Mouse (Mus musculus) G1E (cell line): ENCODE data around the gene Cacna1a. TPM values are rescaled to one million over a fixed set of nuclear protein-coding genes. Genes with fewer than 3 reads are reported as not detected.

ENCODE experiments used
- ATAC-seq: 2 replicates; pipeline ENCODE4 v1.8.0; 2016; ENCODE audit warnings: mild to moderate bottlenecking; ENCODE audit not compliant: insufficient number of reproducible peaks, poor library complexity, low FRiP score, severe bottlenecking; ENCODE audit errors: extremely low read depth
- DNase-seq: peaks from one replicate; pipeline ENCODE4 v3.0.0; 2012; ENCODE audit warnings: low spot score
- H3K27me3 ChIP-seq: 2 replicates; pipeline ENCODE4 v1.6.1; 2012; ENCODE audit warnings: mild to moderate bottlenecking, low read length, inconsistent platforms; ENCODE audit not compliant: insufficient read depth
- H3K36me3 ChIP-seq: replicated peaks from 2 replicates; pipeline ENCODE3; 2012; ENCODE audit warnings: mild to moderate bottlenecking, inconsistent platforms
- H3K4me1 ChIP-seq: 2 replicates; pipeline ENCODE4 v1.6.1; 2012; ENCODE audit warnings: low read depth, low read length, inconsistent platforms, mixed read lengths; ENCODE audit not compliant: insufficient read depth
- H3K4me3 ChIP-seq: 2 replicates; pipeline ENCODE4 v1.5.1; 2012; ENCODE audit warnings: low read depth, mild to moderate bottlenecking, inconsistent platforms, low read length, moderate library complexity, mixed read lengths
- H3K9me3 ChIP-seq: replicated peaks from 2 replicates; pipeline ENCODE4 v1.6.1; 2012; ENCODE audit warnings: inconsistent platforms
- CTCF ChIP-seq: IDR thresholded peaks from 2 replicates; pipeline ENCODE4 v1.5.1; 2012; ENCODE audit warnings: low read depth, low read length, inconsistent platforms, mixed read lengths
- GATA1 ChIP-seq: IDR thresholded peaks from 2 replicates; pipeline ENCODE4 v1.6.1; 2012; ENCODE audit warnings: borderline replicate concordance, low read length, inconsistent platforms, mixed read lengths
- GATA2 ChIP-seq: IDR thresholded peaks from 2 replicates; pipeline ENCODE4 v1.6.1; 2012; ENCODE audit warnings: low read depth, low read length, inconsistent platforms, borderline replicate concordance
- POLR2AphosphoS5 ChIP-seq: IDR thresholded peaks from 2 replicates; pipeline ENCODE4 v1.6.1; 2012; ENCODE audit warnings: low read depth, low read length, inconsistent platforms; ENCODE audit not compliant: insufficient replicate concordance
- TAL1 ChIP-seq: conservative IDR thresholded peaks from 2 replicates; pipeline ENCODE4 v1.6.1; 2012; ENCODE audit warnings: low read depth, low read length, inconsistent platforms, mixed read lengths
- polyA plus RNA-seq: library from polyadenylated mRNA; stranded (reverse); fragments of >175 nt; gene quantifications from 2 replicates; pipeline ENCODE4 v1.2.3, GENCODE M21; 2012
- total RNA-seq, 2 experiments: library from RNA; stranded (forward) in 1 of 2; stranded (reverse) in 1 of 2; fragments of 200-1000 nt in 1 of 2; fragments of >200 nt in 1 of 2; fragmentation: Nextera tagmentation in 1 of 2; gene quantifications; 2 replicates each; pipeline ENCODE4 v1.2.3; 2014 to 2017

Cacna1a gene
- total and polyA plus RNA-seq, 3 experiments = 0.23 to 31.7 (median 1.0) TPM

GRCm38 (mm10) chr8:84375038-84375437 lies 13.2 kb upstream of the Cacna1a start:
- DNase-seq (no peak), ATAC-seq (no peak)
- Histone ChIP-seq H3K9me3 (no peaks in the 10 kb centered on the region), H3K4me3 (no peak overlapping the region), H3K27me3 (no peaks in the 10 kb centered on the region; the same call in 1 of the 2 replicates), H3K36me3 (no peaks in the 10 kb centered on the region), H3K4me1 (no peaks in the 10 kb centered on the region)
- TF ChIP-seq POLR2AphosphoS5 (no peak), GATA2 (no peak), GATA1 (no peak), TAL1 (no peak), CTCF (no peak)

DNA sequence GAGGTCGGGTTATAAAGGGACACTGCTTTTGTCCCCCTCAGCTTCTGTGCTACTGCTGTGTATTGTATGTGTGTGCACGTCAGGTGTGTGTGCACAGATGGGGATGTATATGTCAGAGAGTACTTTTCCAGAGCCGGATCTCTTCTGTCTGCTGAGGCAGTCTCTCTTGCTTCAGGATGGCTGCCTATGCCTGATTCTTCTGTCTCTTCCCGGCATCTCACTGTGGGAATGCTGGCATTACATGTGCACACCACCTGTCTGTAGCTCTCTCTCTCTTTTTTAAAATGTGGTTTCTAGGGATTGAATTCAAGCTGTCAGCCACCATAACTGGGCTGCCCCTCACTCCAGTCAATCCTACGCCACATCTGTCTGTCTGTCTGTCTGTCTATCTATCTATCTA lies 12.4 kb upstream of the Cacna1a start:
- H3K4me3 ChIP-seq = no peak overlapping the region
- H3K36me3 ChIP-seq = no peaks in the 10 kb centered on the region
- TF ChIP-seq POLR2AphosphoS5 (no peak), CTCF (no peak), GATA1 (no peak), GATA2 (no peak), TAL1 (no peak)
- no peaks in the 10 kb centered on the region for H3K4me1 ChIP-seq
- no peaks in the 10 kb centered on the region for H3K9me3 ChIP-seq
- H3K27me3 ChIP-seq = no peaks in the 10 kb centered on the region; the same call in 1 of the 2 replicates
- DNase-seq (no peak), ATAC-seq (no peak)

DNA sequence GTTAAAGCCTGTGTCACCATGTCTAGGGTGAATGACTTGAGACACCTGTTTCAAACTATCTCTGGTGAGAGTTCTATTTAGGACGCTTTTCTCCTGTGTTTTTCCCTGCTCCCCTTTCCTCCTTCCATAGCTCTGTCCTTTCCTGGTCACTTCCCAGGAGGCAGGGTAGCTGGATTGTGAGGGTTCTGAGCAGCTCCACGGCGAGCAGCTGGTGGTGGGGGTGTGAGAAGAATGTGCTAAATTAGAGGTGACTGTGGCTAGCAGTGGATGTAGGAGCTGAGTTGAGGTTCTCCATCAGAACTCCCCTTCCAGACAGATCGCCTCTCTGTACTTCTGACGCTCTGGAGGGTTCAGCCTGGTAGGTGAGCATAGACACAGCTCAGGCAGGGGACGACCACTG lies 11.7 kb upstream of the Cacna1a start:
- ATAC-seq (no peak), DNase-seq (no peak)
- Histone ChIP-seq H3K36me3 (no peaks in the 10 kb centered on the region), H3K27me3 (no peaks in the 10 kb centered on the region), H3K9me3 (no peaks in the 10 kb centered on the region), H3K4me1 (no peaks in the 10 kb centered on the region), H3K4me3 (no peak overlapping the region)
- TF ChIP-seq GATA1 = no peak
- TF ChIP-seq TAL1 = no peak
- TF ChIP-seq POLR2AphosphoS5 = no peak
- no peak for TF ChIP-seq CTCF
- TF ChIP-seq GATA2 = no peak

GRCm38 (mm10) chr8:84381676-84382075 lies 6.6 kb upstream of the Cacna1a start:
- Histone ChIP-seq H3K36me3 (no peaks in the 10 kb centered on the region), H3K4me1 (no peaks in the 10 kb centered on the region), H3K4me3 (no peak overlapping the region), H3K27me3 (no peaks in the 10 kb centered on the region), H3K9me3 (no peaks in the 10 kb centered on the region)
- DNase-seq (no peak), ATAC-seq (no peak)
- TF ChIP-seq POLR2AphosphoS5 (no peak), GATA1 (no peak), TAL1 (no peak), CTCF (no peak), GATA2 (no peak)

DNA sequence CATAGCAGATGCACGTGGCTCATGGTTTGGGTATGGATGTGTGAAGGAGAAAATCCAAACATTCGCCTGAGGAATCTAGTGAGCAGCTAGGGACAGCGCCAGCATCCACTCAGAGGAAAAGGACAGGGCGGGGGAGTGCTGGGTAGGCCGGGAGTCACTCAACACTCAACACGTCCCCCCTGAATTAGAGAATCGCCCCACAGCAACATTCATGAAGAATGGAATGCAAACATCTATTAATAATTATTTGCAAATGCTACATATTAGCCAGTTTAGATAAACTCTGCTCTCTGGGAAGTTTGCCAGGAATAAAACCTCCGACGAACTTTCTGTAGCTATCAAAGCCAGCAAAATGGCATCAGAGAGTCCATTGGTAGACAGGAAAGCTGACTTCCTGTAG lies 533 bp downstream of the Cacna1a start:
- DNase-seq (no peak), ATAC-seq (no peak)
- H3K27me3 ChIP-seq = no peaks in the 10 kb centered on the region
- no peaks in the 10 kb centered on the region for H3K36me3 ChIP-seq
- TF ChIP-seq TAL1 (no peak), GATA2 (no peak), POLR2AphosphoS5 (no peak), CTCF (no peak), GATA1 (no peak)
- H3K4me1 ChIP-seq = no peaks in the 10 kb centered on the region
- H3K4me3 ChIP-seq = no peak overlapping the region
- no peaks in the 10 kb centered on the region for H3K9me3 ChIP-seq

DNA sequence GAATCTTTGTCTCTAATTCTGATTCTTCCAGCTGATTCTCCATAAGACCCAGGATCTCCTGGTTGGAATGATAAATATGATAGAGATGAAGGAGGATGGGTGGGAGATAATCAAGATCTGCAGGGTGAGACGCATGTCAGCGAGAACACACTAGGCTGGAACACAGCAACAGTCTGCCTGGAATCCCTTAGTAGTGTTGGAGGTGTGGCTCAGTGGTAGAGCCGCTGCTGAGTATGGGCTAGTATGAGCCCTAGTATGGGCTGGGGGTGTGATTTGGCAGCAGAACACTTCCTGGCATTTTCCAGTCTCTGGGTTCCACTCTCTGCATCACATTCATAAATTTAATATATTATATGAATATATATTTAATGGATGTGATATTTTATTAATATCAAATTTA lies 933 bp downstream of the Cacna1a start:
- Histone ChIP-seq H3K9me3 (no peaks in the 10 kb centered on the region), H3K36me3 (no peaks in the 10 kb centered on the region)
- ATAC-seq = no peak

More for the DNA sequence above, 933 bp downstream of the Cacna1a start:
- DNase-seq = no peak
- no peaks in the 10 kb centered on the region for H3K27me3 ChIP-seq
- no peak overlapping the region for H3K4me3 ChIP-seq
- no peak for TF ChIP-seq TAL1
- TF ChIP-seq GATA1 = no peak
- TF ChIP-seq POLR2AphosphoS5 = no peak
- no peak for TF ChIP-seq GATA2
- no peak for TF ChIP-seq CTCF
- H3K4me1 ChIP-seq = no peaks in the 10 kb centered on the region
